Mouse (Mus musculus): Measurements from ENCODE around the gene Mpc2. TPM values are rescaled to one million over a fixed set of nuclear protein-coding genes. Genes with fewer than 3 reads are reported as not detected.

Mpc2 gene
- 194 and 205 TPM in 2 replicates for total RNA-seq (2021)
- long read RNA-seq, transcript Mpc2-201 (5 exons, 1,025 nt): major isoform, 315 of 326 reads
- long read RNA-seq, partial matches to known transcripts: 8 of 326 reads
- long read RNA-seq, other reads (novel, unspliced or antisense): 2 of 326 reads

DNA sequence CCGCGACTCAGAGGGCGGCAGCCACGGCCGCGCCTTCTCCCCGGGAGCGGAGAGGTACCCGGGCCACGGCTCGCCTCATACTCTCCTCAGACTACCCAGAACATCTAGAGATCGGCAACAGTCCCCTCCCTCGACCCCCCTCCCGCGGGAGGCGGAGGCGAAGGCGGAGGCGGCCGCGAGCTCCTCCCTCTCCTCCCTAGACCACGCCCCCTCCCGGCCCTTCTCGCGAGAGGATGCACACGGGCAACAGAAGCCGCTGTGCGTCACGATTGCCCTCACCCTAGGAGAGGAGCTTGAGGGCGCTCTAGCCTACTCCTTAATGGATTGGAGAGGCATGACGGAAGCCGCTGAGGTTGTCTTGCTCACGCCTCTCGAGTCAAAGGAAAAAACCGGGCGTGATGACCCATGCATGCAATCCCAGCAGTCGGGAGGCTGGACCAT lies at the start of gene Mpc2, which contains the start of gene Dcaf6:
Mpc2 (plus strand) TSS at position 278 of the 441 bp plus-strand sequence.
Dcaf6 (minus strand) TSS at position 116 of the 441 bp plus-strand sequence.
- peak; percentile 100 for DNase-seq

DNA sequence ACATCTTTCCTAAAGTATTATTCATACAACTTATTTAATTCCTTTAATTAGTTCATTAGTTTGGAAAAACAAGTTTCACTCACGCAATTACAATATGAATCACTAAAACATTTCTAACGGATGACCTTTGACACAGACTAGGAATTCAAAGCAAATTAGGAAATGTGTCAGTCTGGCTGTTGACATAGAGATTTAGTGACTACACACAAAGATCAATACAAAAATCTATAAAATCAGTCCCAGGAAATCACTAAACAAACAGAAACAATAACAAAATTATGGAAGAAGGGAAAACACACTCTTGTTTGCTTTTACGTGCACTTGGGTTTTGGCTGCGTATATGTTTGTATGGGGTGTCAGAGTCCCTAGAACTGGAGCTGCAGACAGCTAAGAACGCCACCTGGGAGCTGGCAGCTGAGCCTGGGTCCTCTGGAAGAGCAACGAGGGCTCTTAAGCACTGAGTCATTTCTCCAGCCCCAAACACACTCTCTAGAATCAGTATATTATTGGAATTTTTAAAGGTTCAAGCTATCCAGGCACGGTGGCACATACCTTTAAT lies 39.0 kb upstream of the Mpc2 start:
- DNase-seq: no peak

DNA sequence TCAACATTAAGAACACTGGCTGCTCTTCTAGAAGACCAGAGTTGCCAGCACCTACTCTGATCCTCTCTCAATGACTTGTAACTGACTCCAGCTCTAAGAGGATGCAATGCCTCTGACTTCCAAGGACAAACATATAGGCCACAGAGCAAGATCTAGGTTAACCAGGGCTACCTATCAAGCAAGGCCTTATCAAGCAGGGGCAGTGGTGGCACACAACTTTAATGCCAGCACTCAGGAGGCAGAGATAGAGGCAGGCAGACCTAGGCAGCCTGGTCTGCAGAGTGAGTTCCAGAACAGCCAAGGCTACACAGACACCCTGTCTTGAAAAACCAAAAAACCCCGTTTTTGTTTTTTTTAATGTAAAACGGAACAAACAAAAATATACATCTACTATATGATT lies 34.2 kb upstream of the Mpc2 start:
- DNase-seq: no peak

GRCm38 (mm10) chr1:165432883-165433282 lies 27.6 kb upstream of the Mpc2 start:
- no peak for DNase-seq

GRCm38 (mm10) chr1:165438289-165439021 lies 22.0 kb upstream of the Mpc2 start:
- DNase-seq: no peak

GRCm38 (mm10) chr1:165440788-165441187 lies 19.6 kb upstream of the Mpc2 start:
- DNase-seq: no peak

- no peak for DNase-seq
These were observed 19.2 kb upstream of the Mpc2 start for GRCm38 (mm10) chr1:165441201-165441600.

DNA sequence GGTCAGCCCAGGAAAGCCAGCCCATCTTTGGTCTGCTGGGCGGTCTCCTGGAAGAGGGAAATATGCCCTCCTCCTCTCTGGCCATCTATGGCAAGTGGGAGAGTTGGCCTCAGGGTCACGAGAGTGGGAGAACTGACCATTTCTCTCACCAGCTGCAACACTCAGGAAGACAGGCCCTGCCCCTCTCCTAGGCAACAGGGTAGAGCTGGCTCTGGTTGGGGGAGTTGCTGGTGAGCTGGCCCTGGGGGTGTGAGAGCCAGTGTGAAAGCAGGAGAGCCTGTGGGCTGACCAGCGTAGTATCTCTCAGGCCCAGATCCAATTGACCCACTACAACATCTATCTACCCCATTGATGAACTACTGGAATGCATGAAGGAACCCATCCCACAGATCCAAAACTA lies 18.7 kb upstream of the Mpc2 start:
- no peak for DNase-seq

GRCm38 (mm10) chr1:165459041-165459502 lies 1.4 kb upstream of the Mpc2 start:
- no peak for DNase-seq

GRCm38 (mm10) chr1:165459503-165460181 lies 795 bp upstream of the Mpc2 start:
- DNase-seq: peak; percentile 56

DNA sequence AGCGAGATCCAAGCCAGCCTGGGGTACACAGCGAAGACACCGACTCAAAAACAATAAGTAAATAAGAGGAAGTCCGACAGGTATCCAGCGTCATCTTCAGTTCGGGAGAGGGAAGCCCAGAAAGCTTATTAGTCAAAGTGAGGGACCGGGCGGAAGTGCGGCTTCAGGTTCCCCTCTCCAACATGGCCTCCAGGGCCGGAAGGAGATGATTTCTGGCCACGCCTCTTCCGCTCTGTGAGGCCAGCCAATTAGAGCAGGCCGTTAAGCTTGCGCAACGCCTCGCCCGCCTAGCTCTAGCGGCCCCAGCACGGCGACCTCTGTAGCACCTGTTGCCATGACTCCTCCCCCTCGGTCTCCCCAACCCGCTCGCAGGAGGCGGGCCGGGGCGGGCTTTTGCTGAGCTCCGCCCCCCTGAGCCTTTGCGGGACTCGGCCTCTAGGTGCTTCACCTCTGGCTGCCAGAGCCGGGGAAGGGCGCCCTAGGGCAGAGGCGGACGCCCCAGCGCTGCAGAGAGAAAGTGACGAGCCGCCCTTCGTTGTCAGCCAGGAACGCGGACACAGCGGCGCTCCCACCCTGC lies 452 bp downstream of the Mpc2 start:
- DNase-seq: peak; percentile 98

DNA sequence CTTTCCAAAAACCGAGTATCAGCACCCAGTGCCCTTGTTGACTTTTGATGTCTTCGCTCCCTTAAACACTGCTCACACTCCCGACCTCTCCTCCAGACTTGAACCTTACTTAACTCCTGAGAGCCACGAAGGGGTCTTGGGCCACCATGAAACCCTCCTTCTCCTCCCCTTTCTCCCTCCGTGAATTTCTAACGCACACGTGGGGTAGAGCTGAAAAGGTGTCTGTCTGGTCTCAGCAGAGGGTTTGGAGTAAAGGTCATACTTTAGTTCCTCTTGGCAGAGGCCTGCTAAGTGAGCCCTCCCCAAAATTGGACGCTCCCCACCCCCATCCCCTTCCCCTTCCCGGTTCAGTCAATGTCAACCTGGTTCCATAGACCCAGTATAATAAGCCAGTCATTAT lies 1.2 kb downstream of the Mpc2 start:
- DNase-seq: no peak

GRCm38 (mm10) chr1:165462861-165463260 lies 2.4 kb downstream of the Mpc2 start:
- DNase-seq: no peak

DNA sequence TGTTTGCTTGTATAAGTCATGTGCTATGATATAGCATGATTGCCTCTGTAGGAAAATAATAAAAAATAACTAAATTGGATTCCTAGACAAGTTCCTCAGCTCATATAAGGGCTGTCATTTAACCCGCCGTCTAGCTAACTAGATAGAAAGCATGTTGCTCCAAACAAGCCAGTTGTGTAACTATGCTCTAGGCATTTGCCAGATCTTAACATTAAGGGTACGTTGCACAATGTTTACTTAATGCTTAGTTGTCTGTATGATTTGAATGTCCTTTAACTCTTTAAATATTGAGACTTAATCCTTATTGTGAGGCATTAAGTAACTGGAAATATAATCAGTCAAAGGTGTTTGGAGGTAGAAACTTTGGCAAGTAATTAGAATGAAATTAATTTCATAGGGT lies 4.1 kb downstream of the Mpc2 start:
- no peak for DNase-seq

DNA sequence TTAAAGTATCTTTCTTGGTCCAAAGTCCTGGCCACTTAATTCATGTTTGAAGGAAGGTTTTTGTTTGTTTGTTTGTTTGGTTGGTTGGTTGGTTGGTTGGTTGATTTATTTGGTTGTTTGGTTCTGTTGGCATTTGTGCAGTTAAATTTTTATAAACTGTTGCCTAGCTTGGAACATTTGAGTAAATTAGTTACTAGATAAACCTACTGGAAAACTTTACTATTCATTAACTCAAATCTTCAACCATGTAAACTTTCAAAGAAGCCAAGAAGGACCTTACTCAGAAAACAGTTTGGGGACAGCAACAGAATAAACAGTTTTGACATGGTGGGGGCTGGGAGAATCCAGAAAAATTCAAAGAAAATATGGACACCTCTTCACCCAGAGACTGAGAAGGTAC lies 8.5 kb downstream of the Mpc2 start:
- no peak for DNase-seq

- DNase-seq: no peak
These were observed 9.3 kb downstream of the Mpc2 start for GRCm38 (mm10) chr1:165469717-165470116.

- no peak for DNase-seq
These were observed 11.1 kb downstream of the Mpc2 start for GRCm38 (mm10) chr1:165471490-165471889.

DNA sequence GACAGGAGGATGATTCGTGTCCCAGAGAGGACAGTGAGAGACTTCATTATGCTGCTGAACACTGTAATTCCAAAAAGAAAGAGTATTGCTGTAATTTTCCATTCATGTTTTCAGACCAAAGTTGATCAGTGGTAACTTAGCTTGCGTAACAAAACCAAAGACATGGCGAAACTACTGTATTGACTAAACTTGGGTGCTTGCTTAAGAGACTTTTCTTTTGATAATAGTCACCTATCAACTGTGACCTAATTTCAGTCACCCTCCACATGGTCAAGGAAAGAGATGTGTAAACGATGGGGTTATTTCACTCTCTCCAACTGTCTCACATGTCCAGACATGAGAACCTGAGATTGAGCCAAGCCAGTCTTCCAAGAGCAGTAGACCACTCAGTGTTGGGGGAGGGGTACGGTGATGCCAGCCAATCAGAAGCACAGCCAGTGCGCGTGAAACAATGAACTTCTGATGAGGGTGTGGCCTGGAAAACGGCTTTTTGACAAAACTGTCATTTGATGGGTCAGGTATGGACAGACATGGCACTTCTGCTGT lies 24.3 kb downstream of the Mpc2 start, which contains the start of gene Adcy10:
Adcy10 (plus strand) TSS at position 496 of the 546 bp plus-strand sequence.
- DNase-seq: no peak

GRCm38 (mm10) chr1:165486108-165486507 lies 25.7 kb downstream of the Mpc2 start:
- no peak for DNase-seq

DNA sequence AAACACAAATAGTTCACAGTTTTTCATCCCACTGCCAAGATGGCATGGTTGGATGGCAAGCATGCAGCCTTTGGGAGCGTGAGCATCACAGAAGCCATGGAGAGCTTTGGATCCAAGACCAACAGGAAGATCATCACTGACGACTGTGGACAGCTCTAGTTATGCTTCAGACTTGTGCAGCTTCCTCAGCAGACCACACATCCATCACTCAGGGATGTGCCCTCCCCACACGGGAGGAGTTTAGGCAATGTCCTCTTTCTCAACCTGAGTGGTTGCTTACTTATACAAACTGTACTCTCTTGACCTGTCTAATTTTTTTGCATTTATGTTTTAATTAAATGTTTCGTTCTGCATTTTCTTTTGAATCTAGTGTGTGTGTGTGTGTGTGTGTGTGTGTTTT lies 28.8 kb downstream of the Mpc2 start:
- DNase-seq: no peak

- no peak for DNase-seq
These were observed 38.4 kb downstream of the Mpc2 start for GRCm38 (mm10) chr1:165498856-165499255.

Data from adrenal gland, postnatal 25 days (tissue).